Mouse (Mus musculus) small intestine, adult 2 months (tissue): ENCODE data around the gene Prss45.

Source experiments
- CTCF ChIP-seq: fragments of 200-500 bp; IDR thresholded peaks from 2 replicates; pipeline ENCODE4 v1.5.1; 2012; ENCODE audit warnings: low read depth, mild to moderate bottlenecking, control low read depth, inconsistent platforms, low read length, moderate library complexity, mixed read lengths; ENCODE audit not compliant: insufficient replicate concordance, insufficient read length; ENCODE audit errors: extremely low read depth
- POLR2A ChIP-seq: fragments of 200-500 bp; IDR thresholded peaks from 2 replicates; pipeline ENCODE4 v1.6.1; 2012; ENCODE audit warnings: low read depth, mild to moderate bottlenecking, control low read depth, inconsistent platforms, low read length, moderate library complexity

GRCm38 (mm10) chr9:110790462-110790861 lies 43.9 kb upstream of the Prss45 start:
- TF ChIP-seq POLR2A (no peak), CTCF (no peak)
